Mouse (Mus musculus): ENCODE results near the gene Dock4.

DNA sequence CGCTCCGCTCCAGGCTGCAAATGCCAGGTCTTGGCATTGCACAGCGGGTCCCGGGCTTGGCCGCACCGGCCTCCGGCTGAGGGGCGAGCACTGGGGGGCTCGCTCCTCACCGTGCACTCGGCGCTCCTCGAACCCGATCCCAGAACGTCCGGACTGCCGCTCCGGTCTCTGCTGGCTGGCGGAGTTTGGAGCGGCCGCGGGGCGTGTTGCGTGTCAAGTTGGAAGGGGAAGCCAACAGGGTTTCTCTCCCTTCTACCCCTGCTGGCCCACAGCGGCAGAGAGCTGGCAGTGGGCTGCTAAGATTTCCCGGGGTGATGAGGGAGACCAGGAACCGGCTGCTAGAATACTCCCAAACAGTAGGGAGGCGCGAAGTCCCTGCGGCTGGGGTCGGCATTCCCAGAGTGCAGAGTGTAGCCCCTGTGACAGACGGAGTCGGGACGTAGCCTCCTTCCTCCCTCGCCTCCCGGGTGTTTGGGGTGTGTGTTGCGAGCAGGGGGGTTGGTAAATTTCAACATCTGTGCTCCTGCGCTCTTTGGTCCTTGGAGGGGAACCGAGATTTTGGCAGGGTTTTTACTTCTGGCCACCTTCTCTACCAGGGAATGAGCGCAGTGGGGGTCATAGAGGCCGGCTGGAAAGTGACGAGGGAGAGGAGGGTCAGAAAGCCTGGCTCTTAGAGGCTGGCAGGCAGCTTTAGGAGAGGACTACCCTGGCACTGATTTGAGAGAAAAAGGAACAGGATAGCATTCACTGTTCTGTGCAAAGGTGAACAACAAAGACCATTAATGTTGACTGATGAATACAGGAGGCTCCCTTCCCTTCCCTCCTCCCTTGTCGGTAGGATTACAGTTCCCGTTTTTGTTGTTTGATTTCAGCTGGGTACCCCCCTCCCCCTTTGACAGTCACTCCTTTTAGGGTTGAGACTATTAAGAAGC is 964 bp downstream of the Dock4 start:
- TF ChIP-seq CTCF (IDR thresholded peaks at IDR 0.05; ENCODE audit: control insufficient read depth, insufficient read depth, low read length) (no peak), POLR2A (IDR thresholded peaks at IDR 0.05; ENCODE audit: borderline replicate concordance, control insufficient read depth, low read depth, low read length) (no peak)

All from bone marrow, adult 2 months (tissue).